8 mouse cellular contexts compared by ENCODE assay signal in the genomic region with DNA sequence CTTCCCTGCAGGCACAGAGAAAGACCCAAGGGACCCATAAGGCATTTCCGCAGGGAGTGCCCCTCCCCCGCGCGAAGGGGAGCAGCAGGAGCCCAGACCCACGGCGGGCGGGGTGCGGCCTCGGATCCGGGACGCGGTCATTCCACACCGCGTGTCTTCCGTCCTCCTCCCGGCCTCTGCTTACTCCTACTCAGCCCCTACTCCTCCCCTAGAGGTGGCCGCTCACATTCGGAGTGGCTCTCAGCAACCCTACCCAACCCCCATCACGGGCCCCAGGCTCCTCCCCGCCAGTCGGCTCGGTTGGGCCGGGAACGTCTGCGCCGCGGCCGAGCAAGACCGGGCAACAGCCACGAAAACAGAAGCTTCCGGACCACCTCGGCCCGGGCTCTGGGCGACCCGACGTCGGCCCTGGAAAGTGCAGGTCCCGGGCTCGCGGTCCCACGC. TPM values are rescaled to one million over a fixed set of nuclear protein-coding genes. Genes with fewer than 3 reads are reported as not detected.
DNase-seq lines count a peak whose midpoint lies in the region; ATAC-seq and TF ChIP-seq lines count a peak whose summit lies in the region.

No protein-coding gene starts in this region.

- ATAC-seq in G1E (ENCODE audit: extremely low read depth, insufficient number of reproducible peaks, low FRiP score, poor library complexity, severe bottlenecking) = peak; percentile 32; the same call in 1 of the 2 replicates
- ATAC-seq in forebrain, embryonic 13.5 days = peak; percentile 29
- peak; percentile 15 for ATAC-seq in megakaryocyte progenitor cell, adult 5-6 weeks (replicated peaks; ENCODE audit: poor library complexity)

- peak overlapping the region; percentile 92 for H3K9ac ChIP-seq in forebrain, embryonic 13.5 days

- H3K4me1 ChIP-seq in G1E (ENCODE audit: insufficient read depth, low read depth, low read length) = peaks cover 62% of the 10 kb centered on the region
- H3K4me1 ChIP-seq in forebrain, embryonic 13.5 days = peaks cover 19% of the 10 kb centered on the region

- peak overlapping the region; percentile 99 for H3K27ac ChIP-seq in forebrain, embryonic 13.5 days

- H3K4me2 ChIP-seq in forebrain, embryonic 13.5 days = peak overlapping the region; percentile 99

- H3K4me3 ChIP-seq in G1E (ENCODE audit: low read depth, low read length) = peak overlapping the region; percentile 93
- peak overlapping the region; percentile 98 for H3K4me3 ChIP-seq in forebrain, embryonic 13.5 days

- peaks cover 44% of the 10 kb centered on the region for H3K36me3 ChIP-seq in G1E (replicated peaks)
- H3K36me3 ChIP-seq in forebrain, embryonic 13.5 days (ENCODE audit: poor library complexity, severe bottlenecking) = peaks cover 38% of the 10 kb centered on the region

- peak; percentile 93 for DNase-seq in G1E (ENCODE audit: low spot score)
- DNase-seq in c-Kit-negative CD71-positive TER-119-positive erythroid progenitor cells, embryonic 14.5 days (ENCODE audit: low read depth, low spot score) = peak; percentile 46
- DNase-seq in heart, postnatal 36 days = peak; percentile 71 to 77
- peak; percentile 54 to 60 for DNase-seq in layer of hippocampus, postnatal 14 days (ENCODE audit: low spot score in 2 of 2)
- peak; percentile 44 for DNase-seq in right cerebral cortex, postnatal 4 days
- DNase-seq in urinary bladder, postnatal 4 days (ENCODE audit: low spot score in 2 of 2) = peak; percentile 74 to 77

- peaks cover 4% of the 10 kb centered on the region; the same call in 1 of the 2 replicates for H3K27me3 ChIP-seq in G1E (ENCODE audit: insufficient read depth, low read length)
- no peaks in the 10 kb centered on the region for H3K27me3 ChIP-seq in forebrain, embryonic 13.5 days

- no peaks in the 10 kb centered on the region for H3K9me3 ChIP-seq in G1E (replicated peaks)
- H3K9me3 ChIP-seq in forebrain, embryonic 13.5 days (replicated peaks) = no peaks in the 10 kb centered on the region

- no peak for TF ChIP-seq CTCF in G1E (IDR thresholded peaks at IDR 0.05; ENCODE audit: low read depth, low read length)

- 1% methylated on average over 38 of the region's 41 CpGs for WGBS in forebrain, embryonic 13.5 days

- intact Hi-C loops in heart, postnatal 36 days (cut with DNase I) = loop anchor here (5.0 kb wide), 1 partner anchor 140 kb away; no protein-coding TSS in a partner anchor

RNA-seq across cellular contexts. Expression of a gene that starts 0.7 kb away (rescaled TPM):
- 68.7 and 71.2 TPM in 2 replicates for total RNA-seq in G1E (2014; fragmentation: Nextera tagmentation)
- total RNA-seq in G1E (2017) = 31.7 and 32.5 TPM in 2 replicates
- 105 and 129 TPM in 2 replicates for polyA plus RNA-seq in G1E (2012)
- polyA plus RNA-seq in forebrain, embryonic 13.5 days (2015; fragmentation: Nextera tagmentation; extraction: Ambion mirVana) = 90.3 and 99.9 TPM in 2 replicates
- total RNA-seq in heart, postnatal 36 days (2021) = 10 to 100 TPM; 24.6 to 26.6 TPM
- total RNA-seq in layer of hippocampus, postnatal 14 days (2021) = 10 to 100 TPM; 88.8 to 91.1 TPM
- total RNA-seq in megakaryocyte progenitor cell, adult 5-6 weeks (2015) = 63.4 and 79.2 TPM in 2 replicates
- 39.3 and 42.5 TPM in 2 replicates for total RNA-seq in megakaryocyte progenitor cell, adult 5-6 weeks (2017)

RNA-seq across cellular contexts. Expression of a gene that starts 8.2 kb away (rescaled TPM):
- total RNA-seq in G1E (2014; fragmentation: Nextera tagmentation) (14.7 and 22.9 TPM in 2 replicates), G1E (2017) (12.8 and 13.6 TPM in 2 replicates)
- polyA plus RNA-seq in G1E (2012) = 81.4 and 145 TPM in 2 replicates
- polyA plus RNA-seq in forebrain, embryonic 13.5 days (2015; fragmentation: Nextera tagmentation; extraction: Ambion mirVana) = 14.2 and 15.7 TPM in 2 replicates
- total RNA-seq in heart, postnatal 36 days (2021) = 1 to 10 TPM; 5.0 to 6.6 TPM
- total RNA-seq in layer of hippocampus, postnatal 14 days (2021) = 10 to 100 TPM; 11.6 to 13.0 TPM
- total RNA-seq in megakaryocyte progenitor cell, adult 5-6 weeks (2015) = 18.0 and 19.1 TPM in 2 replicates
- 20.7 and 27.4 TPM in 2 replicates for total RNA-seq in megakaryocyte progenitor cell, adult 5-6 weeks (2017)

RNA-seq across cellular contexts. Expression of a gene that starts 8.7 kb away (rescaled TPM):
- total RNA-seq in G1E (2014; fragmentation: Nextera tagmentation) = not detected in 2 replicates
- 0.06 and 0.98 TPM in 2 replicates for total RNA-seq in G1E (2017)
- 0.35 and 0.39 TPM in 2 replicates for polyA plus RNA-seq in G1E (2012)
- polyA plus RNA-seq in forebrain, embryonic 13.5 days (2015; fragmentation: Nextera tagmentation; extraction: Ambion mirVana) = 23.5 and 29.2 TPM in 2 replicates
- 10 to 100 TPM; 26.8 to 28.1 TPM for total RNA-seq in heart, postnatal 36 days (2021)
- total RNA-seq in layer of hippocampus, postnatal 14 days (2021) = 10 to 100 TPM; 31.4 to 33.2 TPM
- 18.2 and 19.9 TPM in 2 replicates for total RNA-seq in megakaryocyte progenitor cell, adult 5-6 weeks (2015)
- total RNA-seq in megakaryocyte progenitor cell, adult 5-6 weeks (2017) = 10.3 and 10.7 TPM in 2 replicates

RNA-seq across cellular contexts. Expression of a gene that starts 28.7 kb away (rescaled TPM):
- total RNA-seq in G1E (2014; fragmentation: Nextera tagmentation) (not detected in 2 replicates), G1E (2017) (0.17 TPM in 1 of 2 replicates, not detected in the other)
- polyA plus RNA-seq in G1E (2012) = not detected in 2 replicates
- polyA plus RNA-seq in forebrain, embryonic 13.5 days (2015; fragmentation: Nextera tagmentation; extraction: Ambion mirVana) = 1.6 and 2.5 TPM in 2 replicates
- not detected for total RNA-seq in heart, postnatal 36 days (2021)
- total RNA-seq in layer of hippocampus, postnatal 14 days (2021) = 1 to 10 TPM; 2.8 to 2.9 TPM
- not detected in 2 replicates for total RNA-seq in megakaryocyte progenitor cell, adult 5-6 weeks (2015)
- not detected in 2 replicates for total RNA-seq in megakaryocyte progenitor cell, adult 5-6 weeks (2017)

RNA-seq across cellular contexts. Expression of a gene that starts 44.9 kb away (rescaled TPM):
- total RNA-seq in G1E (2014; fragmentation: Nextera tagmentation) = 9.0 and 9.7 TPM in 2 replicates
- 14.0 and 17.7 TPM in 2 replicates for total RNA-seq in G1E (2017)
- polyA plus RNA-seq in G1E (2012) = 28.2 and 30.1 TPM in 2 replicates
- 55.8 and 62.2 TPM in 2 replicates for polyA plus RNA-seq in forebrain, embryonic 13.5 days (2015; fragmentation: Nextera tagmentation; extraction: Ambion mirVana)
- total RNA-seq in heart, postnatal 36 days (2021) = 1 to 10 TPM; 6.8 to 9.6 TPM
- total RNA-seq in layer of hippocampus, postnatal 14 days (2021) = 10 to 100 TPM; 29.7 to 31.2 TPM
- total RNA-seq in megakaryocyte progenitor cell, adult 5-6 weeks (2015) = 25.1 and 26.7 TPM in 2 replicates
- 16.2 and 24.5 TPM in 2 replicates for total RNA-seq in megakaryocyte progenitor cell, adult 5-6 weeks (2017)

Comparison
In these comparisons a context has a peak if more than half of its experiments do, and no peak if none do; other contexts are left out.
1. Peak in every context shown above with its lines: DNase-seq, ATAC-seq, H3K4me3 ChIP-seq and H3K27ac ChIP-seq.
2. RNA of a gene that starts 8.7 kb away (total RNA-seq): 31.4 to 33.2 TPM in layer of hippocampus, postnatal 14 days, 26.8 to 28.1 TPM in heart, postnatal 36 days and 10.3 to 19.9 TPM in megakaryocyte progenitor cell, adult 5-6 weeks; 0.06 to 0.98 TPM in G1E; every median in the first group is over 4 times any median in the second.